Mouse (Mus musculus): ENCODE results near the gene Gm26727.
"Not testable (repeated sequence)": the region's sequence is repeated elsewhere in the genome, so short reads cannot be mapped to it uniquely, and the experiment has no call there.

Gm26727 gene

DNA sequence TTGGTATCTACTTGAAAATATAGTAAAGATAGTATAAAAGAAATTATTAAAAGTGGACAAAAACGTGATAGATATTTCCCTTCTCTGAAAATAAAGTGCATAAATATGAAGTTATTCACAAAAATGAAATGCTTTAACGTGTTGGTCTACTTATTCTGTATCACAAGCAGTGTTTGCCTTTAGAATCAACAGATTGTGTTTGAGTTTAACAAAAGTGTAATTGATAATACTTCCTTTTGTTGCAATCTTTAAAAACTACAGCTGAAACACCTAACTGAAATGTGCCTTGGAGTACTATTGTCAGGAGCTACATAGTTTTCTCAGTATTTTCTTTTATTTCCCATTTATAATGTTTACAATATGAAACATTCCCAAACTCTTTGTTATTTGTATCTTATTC lies at the start of gene Gm26727:
Gm26727 (minus strand) TSS at position 101 of the 400 bp plus-strand sequence.
- DNase-seq (ENCODE audit: low spot score): no peak

GRCm38 (mm10) chr2:67481051-67481450 lies 48.1 kb upstream of the Gm26727 start:
- DNase-seq (ENCODE audit: low spot score): no peak

DNA sequence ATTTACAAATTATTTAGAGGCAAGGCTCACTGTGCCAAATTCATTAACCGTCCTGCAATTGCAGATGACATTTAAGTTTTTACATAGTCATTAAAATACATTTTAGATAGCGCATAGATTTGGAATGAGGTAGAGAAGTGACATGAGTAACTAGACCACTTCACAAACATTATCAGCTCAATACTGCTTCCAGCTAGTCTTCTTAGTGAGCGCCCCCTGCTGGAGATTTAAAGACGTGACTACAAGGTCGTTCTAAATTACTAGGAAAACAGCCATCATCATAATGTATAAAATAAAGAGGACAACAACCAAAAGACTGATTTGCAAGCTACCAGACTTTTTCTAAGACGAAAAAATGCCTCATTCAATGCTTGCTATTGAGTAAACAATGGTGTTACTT lies 44.8 kb upstream of the Gm26727 start:
- peak; percentile 31 for DNase-seq (ENCODE audit: low spot score)

DNA sequence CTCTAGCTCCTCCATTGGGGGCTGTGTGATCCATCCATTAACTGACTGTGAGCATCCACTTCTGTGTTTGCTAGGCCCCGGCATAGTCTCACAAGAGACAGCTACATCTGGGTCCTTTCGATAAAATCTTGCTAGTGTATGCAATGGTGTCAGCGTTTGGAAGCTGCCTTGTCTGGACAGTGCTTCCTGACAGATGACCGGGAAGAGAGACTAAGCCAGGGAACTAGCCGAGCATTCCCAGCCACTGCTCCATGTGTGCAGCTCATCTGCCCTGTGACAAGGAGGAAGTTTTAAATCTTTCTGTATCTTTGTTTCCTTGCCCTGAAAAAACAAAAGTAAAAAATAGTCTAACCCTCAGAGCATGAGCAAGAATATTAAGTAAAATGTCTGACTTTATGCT lies 37.0 kb upstream of the Gm26727 start:
- not testable (repeated sequence) for DNase-seq (ENCODE audit: low spot score)

DNA sequence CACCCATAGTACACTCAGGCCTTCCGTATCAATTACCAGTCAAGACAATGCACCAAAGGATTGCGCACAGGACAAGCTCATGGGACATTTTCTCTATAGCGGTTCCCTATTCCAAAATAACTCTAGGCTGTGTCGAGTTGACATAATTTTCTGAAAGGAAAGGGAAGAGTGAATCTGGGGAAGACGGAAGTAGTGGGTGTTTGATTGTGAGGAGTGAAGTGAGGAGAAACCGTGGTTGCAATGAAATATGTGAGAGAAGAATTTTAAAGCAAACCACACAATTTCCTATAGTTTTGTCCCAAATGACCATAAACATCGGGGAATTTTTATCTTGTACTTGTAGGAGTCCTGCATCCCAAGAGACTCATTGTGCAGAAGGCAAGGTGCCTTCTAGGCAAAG lies 34.1 kb upstream of the Gm26727 start:
- no peak for DNase-seq (ENCODE audit: low spot score)

- DNase-seq (ENCODE audit: low spot score): no peak
These were observed 27.9 kb upstream of the Gm26727 start for GRCm38 (mm10) chr2:67460857-67461256.

DNA sequence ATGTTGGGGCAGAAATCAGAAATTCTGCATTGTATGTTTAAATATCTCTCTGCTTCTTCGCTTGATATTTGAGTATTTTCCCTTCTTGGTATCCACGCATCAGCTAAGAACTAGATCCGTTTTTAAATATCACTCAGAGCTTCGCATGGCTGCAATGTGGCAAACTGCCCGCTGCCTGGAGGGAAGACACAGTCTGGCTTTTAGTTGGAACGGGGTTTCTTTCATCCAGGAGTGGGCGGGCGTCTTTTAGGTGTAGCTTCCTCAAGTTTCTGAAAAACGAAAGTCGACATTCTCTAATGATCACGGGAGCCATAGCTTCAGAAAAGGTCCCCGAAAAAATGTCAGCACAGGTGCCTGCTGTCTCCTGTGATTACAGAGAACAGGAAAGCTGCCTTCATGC lies 14.2 kb upstream of the Gm26727 start:
- no peak for DNase-seq (ENCODE audit: low spot score)

DNA sequence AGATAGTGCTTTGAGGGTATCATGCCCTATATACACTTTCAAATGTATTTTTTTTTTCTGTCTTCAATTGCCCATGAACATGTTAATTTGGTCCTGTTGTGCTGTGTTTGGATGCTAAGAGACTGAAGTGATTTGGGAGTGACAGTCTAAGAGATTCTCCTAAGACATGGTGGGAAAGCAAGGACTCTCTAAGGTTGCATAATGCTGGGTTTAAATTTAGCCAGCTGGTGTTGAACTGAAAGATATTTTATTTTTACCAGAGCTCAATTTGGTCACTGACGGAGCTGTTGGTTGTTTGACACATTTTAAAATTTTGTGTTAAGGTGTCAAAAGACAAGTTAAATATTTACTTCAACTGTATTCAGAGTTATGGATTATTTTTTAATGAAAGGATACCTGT lies 13.8 kb upstream of the Gm26727 start:
- no peak for DNase-seq (ENCODE audit: low spot score)

DNA sequence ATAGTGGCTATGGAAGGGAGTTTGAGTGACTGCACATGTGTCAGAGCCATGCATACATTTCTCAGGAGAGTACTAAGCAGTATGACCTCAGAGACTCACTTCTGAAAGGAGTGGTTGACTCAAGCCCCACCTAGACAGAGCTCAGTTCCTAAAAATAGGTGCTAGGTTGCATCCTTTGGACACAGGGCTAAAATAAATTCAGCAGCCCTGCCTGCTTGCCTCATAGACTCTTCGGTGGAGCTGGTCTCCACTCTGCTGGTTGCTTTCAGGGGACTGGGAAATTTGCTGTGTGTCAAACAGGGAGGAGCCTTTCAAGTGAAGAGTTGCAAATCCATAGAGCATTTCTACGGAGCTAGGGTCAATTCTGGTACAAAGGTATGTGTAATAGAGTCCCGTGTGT lies 12.8 kb upstream of the Gm26727 start, which contains the start of gene Xirp2:
Xirp2 (plus strand) TSS at position 223 of the 400 bp plus-strand sequence.
- DNase-seq (ENCODE audit: low spot score): no peak

DNA sequence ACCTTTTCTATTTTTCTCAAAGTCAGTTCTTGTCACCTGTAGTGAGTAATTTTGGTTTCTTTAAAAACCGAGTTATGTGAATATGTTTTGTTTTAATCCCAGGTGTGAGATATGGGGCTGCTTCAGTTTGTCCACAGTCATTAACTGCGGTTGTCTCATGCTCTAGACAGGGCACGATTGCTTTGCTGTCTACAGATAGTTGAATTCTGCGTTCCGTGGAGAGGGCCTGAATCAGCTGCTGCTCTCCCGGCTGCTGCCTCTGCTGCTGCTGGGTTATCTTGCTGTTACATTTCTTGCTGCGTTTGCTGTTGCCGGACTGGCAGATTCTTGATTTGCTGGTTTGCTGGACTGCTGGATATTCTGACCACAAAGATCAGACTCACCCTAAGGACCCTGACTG lies 5.3 kb upstream of the Gm26727 start:
- DNase-seq (ENCODE audit: low spot score): no peak

DNA sequence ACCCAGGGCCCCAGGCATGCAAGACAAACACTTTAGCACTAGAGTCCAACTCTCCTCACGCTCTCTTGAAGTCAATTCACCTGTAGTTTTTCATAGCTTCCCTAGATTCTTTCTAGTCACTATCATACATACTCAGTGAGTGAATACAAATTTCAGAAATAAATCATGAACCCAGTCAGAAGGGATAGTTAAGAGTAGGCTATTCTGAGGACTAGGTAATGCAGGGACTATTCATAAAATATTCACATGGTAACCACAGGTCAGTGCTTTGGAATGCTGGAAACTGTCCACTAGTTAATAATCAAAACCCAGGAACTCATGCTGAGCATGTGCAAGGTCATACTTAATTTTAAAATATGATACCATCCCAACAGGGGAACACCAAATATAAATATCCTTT lies 10.2 kb downstream of the Gm26727 start:
- no peak for DNase-seq (ENCODE audit: low spot score)

DNA sequence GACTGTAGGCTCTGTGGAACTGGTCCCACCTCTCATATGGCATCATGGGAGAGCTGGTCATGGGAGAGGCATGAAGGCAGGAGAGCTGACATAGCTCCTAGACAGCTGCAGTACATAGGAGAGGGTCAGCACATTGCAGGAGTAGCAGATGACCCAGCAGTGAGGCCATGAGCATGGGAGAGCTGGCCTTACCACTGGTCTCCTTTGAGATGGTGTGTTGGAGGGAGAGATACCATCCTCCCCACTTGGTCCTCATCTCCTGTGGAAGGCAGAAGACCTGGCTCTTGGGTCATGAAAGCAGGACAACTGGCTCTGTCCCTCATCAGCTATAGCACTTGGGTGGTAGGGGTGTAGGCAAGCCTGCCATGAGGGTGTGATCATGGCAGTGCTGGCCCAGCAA lies 12.1 kb downstream of the Gm26727 start:
- no peak for DNase-seq (ENCODE audit: low spot score)

DNA sequence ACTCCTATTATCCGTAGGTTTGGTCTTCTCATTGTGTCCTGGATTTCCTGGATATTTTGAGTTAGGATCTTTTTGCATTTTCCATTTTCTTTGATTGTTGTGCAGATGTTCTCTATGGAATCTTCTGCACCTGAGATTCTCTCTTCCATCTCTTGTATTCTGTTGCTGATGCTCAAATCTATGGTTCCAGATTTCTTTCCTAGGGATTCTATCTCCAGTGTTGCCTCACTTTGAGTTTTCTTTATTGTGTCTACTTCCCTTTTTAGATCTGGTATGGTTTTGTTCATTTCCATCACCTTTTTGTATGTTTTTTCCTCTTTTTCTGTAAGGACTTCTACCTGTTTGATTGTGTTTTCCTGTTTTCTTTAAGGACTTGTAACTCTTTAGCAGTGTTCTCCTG lies 19.6 kb downstream of the Gm26727 start, which contains the start of gene Gm21830:
Gm21830 (plus strand) TSS at position 301 of the 400 bp plus-strand sequence.
- DNase-seq (ENCODE audit: low spot score): not testable (repeated sequence)

Data from ovary, postnatal 14 days (tissue).